Comparison of ENCODE assay signal across 9 mouse cellular contexts in the genomic region with DNA sequence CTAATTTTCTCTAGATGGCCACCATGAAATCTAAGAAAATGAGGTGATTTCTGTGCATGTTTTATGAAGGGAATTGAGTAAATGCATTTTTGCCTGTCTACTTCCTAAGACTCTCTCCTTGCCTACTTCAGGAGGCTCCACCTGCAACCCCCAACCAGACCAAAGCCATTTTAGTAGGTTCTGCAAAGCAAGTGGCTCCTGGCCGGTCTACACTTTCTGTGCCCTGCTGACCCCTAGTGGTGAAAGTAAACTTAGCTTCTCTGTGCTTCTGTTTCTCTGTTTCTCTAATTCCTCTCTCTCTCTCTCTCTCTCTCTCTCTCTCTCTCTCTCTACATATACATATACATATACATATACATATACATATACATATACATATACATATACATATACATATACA.
DNase-seq lines count a peak whose midpoint lies in the region; ATAC-seq lines count a peak whose summit lies in the region.
"Had no signal": no experiment of that assay in that cellular context is flagged by ENCODE, and none has a peak within 500 bp of the region (broad histone marks: within the 10 kb centered on the region; RNA-seq: fewer than 3 reads in every experiment).

No protein-coding gene starts in this region.

- no peak for ATAC-seq in forebrain, embryonic 11.5 days (replicated peaks; ENCODE audit: low FRiP score)
- no peak for ATAC-seq in forebrain, embryonic 12.5 days (ENCODE audit: low FRiP score)
- no peak for ATAC-seq in embryonic facial prominence, embryonic 14.5 days (ENCODE audit: low read depth)

- H3K9me3 ChIP-seq in forebrain, embryonic 11.5 days (ENCODE audit: control insufficient read depth, low read length): no peaks in the 10 kb centered on the region
- no peaks in the 10 kb centered on the region for H3K9me3 ChIP-seq in forebrain, embryonic 12.5 days
- H3K9me3 ChIP-seq in embryonic facial prominence, embryonic 14.5 days (ENCODE audit: control insufficient read depth, low read length): no peaks in the 10 kb centered on the region
- H3K9me3 ChIP-seq: limb, embryonic 12.5 days had no signal

- no peak overlapping the region for H3K4me3 ChIP-seq in forebrain, embryonic 11.5 days (ENCODE audit: low read depth, low read length)
- H3K4me3 ChIP-seq in forebrain, embryonic 12.5 days (replicated peaks): no peak overlapping the region
- H3K4me3 ChIP-seq in embryonic facial prominence, embryonic 14.5 days (ENCODE audit: low read depth, low read length): no peak overlapping the region
- H3K4me3 ChIP-seq: limb, embryonic 12.5 days had no signal

- 9% methylated on average over 1 of the region's 1 CpGs for WGBS in forebrain, embryonic 11.5 days
- WGBS in forebrain, embryonic 12.5 days: 0% methylated on average over 1 of the region's 1 CpGs
- 9% methylated on average over 1 of the region's 1 CpGs for WGBS in embryonic facial prominence, embryonic 14.5 days
- WGBS in large intestine, adult 2 months: 6% methylated on average over 1 of the region's 1 CpGs

- H3K4me2 ChIP-seq in forebrain, embryonic 11.5 days (ENCODE audit: low read depth, low read length, severe bottlenecking): no peak overlapping the region
- H3K4me2 ChIP-seq in forebrain, embryonic 12.5 days: no peak overlapping the region
- H3K4me2 ChIP-seq in embryonic facial prominence, embryonic 14.5 days (ENCODE audit: low read depth, low read length): no peak overlapping the region
- H3K4me2 ChIP-seq: limb, embryonic 12.5 days had no signal

- H3K4me1 ChIP-seq in forebrain, embryonic 11.5 days (replicated peaks; ENCODE audit: control insufficient read depth, insufficient read depth, low read length): no peaks in the 10 kb centered on the region
- no peaks in the 10 kb centered on the region for H3K4me1 ChIP-seq in forebrain, embryonic 12.5 days
- H3K4me1 ChIP-seq in embryonic facial prominence, embryonic 14.5 days (ENCODE audit: control insufficient read depth, insufficient read depth, low read length): no peaks in the 10 kb centered on the region

- H3K9ac ChIP-seq in forebrain, embryonic 11.5 days (ENCODE audit: low read length): no peak overlapping the region
- no peak overlapping the region for H3K9ac ChIP-seq in forebrain, embryonic 12.5 days
- no peak overlapping the region for H3K9ac ChIP-seq in embryonic facial prominence, embryonic 14.5 days (ENCODE audit: low read depth, low read length)
- H3K9ac ChIP-seq: limb, embryonic 12.5 days had no signal

- no peaks in the 10 kb centered on the region for H3K27me3 ChIP-seq in forebrain, embryonic 11.5 days (ENCODE audit: control insufficient read depth, insufficient read depth, low read length)
- H3K27me3 ChIP-seq in forebrain, embryonic 12.5 days: no peaks in the 10 kb centered on the region
- no peaks in the 10 kb centered on the region for H3K27me3 ChIP-seq in embryonic facial prominence, embryonic 14.5 days (replicated peaks; ENCODE audit: control insufficient read depth, insufficient read depth, low read length)

- peak; percentile 63 for DNase-seq in forebrain, embryonic 11.5 days (ENCODE audit: low spot score)
- DNase-seq in urinary bladder, postnatal 25 days (ENCODE audit: low spot score): peak; percentile 44
- DNase-seq in urinary bladder, postnatal 4 days (ENCODE audit: low spot score in 2 of 2): no peak
- peak; percentile 73 for DNase-seq in embryonic facial prominence, embryonic 14.5 days (ENCODE audit: low spot score)
- peak; percentile 25 for DNase-seq in large intestine, adult 2 months (ENCODE audit: low read depth, low spot score)
- DNase-seq in lung, postnatal 10 days: peak; percentile 71
- DNase-seq in testis, postnatal 10 days (ENCODE audit: low spot score): peak; percentile 58

- H3K27ac ChIP-seq in forebrain, embryonic 11.5 days (ENCODE audit: low read depth, low read length): no peak overlapping the region
- H3K27ac ChIP-seq in forebrain, embryonic 12.5 days: no peak overlapping the region
- H3K27ac ChIP-seq in embryonic facial prominence, embryonic 14.5 days (replicated peaks; ENCODE audit: low read depth, low read length): no peak overlapping the region
- H3K27ac ChIP-seq: limb, embryonic 12.5 days had no signal

- no peaks in the 10 kb centered on the region for H3K36me3 ChIP-seq in forebrain, embryonic 11.5 days (ENCODE audit: control insufficient read depth, insufficient read depth, low read length)
- no peaks in the 10 kb centered on the region for H3K36me3 ChIP-seq in forebrain, embryonic 12.5 days (replicated peaks)
- H3K36me3 ChIP-seq in embryonic facial prominence, embryonic 14.5 days (ENCODE audit: control insufficient read depth, insufficient read depth, low read length): no peaks in the 10 kb centered on the region
- H3K36me3 ChIP-seq: limb, embryonic 12.5 days had no signal

Comparison
In these comparisons a context has a peak if more than half of its experiments do, and no peak if none do; other contexts are left out.
1. DNase-seq: peak in forebrain, embryonic 11.5 days (single experiment), urinary bladder, postnatal 25 days (single experiment), embryonic facial prominence, embryonic 14.5 days (single experiment), large intestine, adult 2 months (single experiment), lung, postnatal 10 days (single experiment) and testis, postnatal 10 days (single experiment); none in urinary bladder, postnatal 4 days (0 of 2).